ENCODE assay signal across 16 mouse cellular contexts in the genomic region with DNA sequence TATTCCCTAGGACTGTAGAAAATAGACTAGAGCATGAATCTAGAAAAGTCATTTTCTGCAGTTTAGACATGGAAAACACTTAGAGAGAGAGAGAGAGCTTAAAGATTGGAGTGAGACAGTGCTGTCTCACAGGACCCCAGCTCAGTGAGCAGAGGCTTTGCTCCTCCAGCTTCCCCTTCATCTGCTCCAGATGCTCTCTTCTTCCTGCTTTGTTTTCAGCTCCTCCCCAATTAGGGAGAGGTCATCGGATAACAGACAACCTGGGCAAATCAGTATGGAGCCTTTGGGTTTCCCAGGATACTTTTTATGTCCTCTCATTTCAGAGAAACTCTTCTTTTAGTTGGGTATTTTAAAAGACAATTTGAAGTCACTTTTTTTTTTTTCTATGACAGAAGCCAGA.
"Had no signal": no experiment of that assay in that cellular context is flagged by ENCODE, and none has a peak within 500 bp of the region (broad histone marks: within the 10 kb centered on the region; RNA-seq: fewer than 3 reads in every experiment).

No protein-coding gene starts in this region.

- DNase-seq: kidney, postnatal 10 days; kidney, postnatal 4 days; left cerebral cortex, postnatal 4 days; lung, adult 2 months; lung, postnatal 36 days; right cerebral cortex, adult 18-20 months; right cerebral cortex, postnatal 25 days; thymus, postnatal 4 days had no signal

- H3K9me3 ChIP-seq: limb, embryonic 13.5 days; liver, embryonic 15.5 days; midbrain, embryonic 12.5 days; neural tube, embryonic 12.5 days had no signal

- H3K4me1 ChIP-seq: limb, embryonic 13.5 days; liver, embryonic 15.5 days; neural tube, embryonic 12.5 days had no signal

- H3K9ac ChIP-seq: limb, embryonic 13.5 days; liver, embryonic 15.5 days; midbrain, embryonic 12.5 days; neural tube, embryonic 12.5 days had no signal

- H3K27ac ChIP-seq: layer of hippocampus, adult 2 months; limb, embryonic 13.5 days; liver, embryonic 15.5 days; midbrain, embryonic 12.5 days; neural tube, embryonic 12.5 days; stomach, postnatal 0 days had no signal

- H3K36me3 ChIP-seq: limb, embryonic 13.5 days; liver, embryonic 15.5 days; midbrain, embryonic 12.5 days; neural tube, embryonic 12.5 days had no signal

- H3K27me3 ChIP-seq: limb, embryonic 13.5 days; liver, embryonic 15.5 days; midbrain, embryonic 12.5 days; neural tube, embryonic 12.5 days had no signal

- H3K4me3 ChIP-seq: layer of hippocampus, adult 2 months; limb, embryonic 13.5 days; liver, embryonic 15.5 days; midbrain, embryonic 12.5 days; myocyte; neural tube, embryonic 12.5 days had no signal

- H3K4me2 ChIP-seq: limb, embryonic 13.5 days; liver, embryonic 15.5 days; midbrain, embryonic 12.5 days; neural tube, embryonic 12.5 days had no signal

- ATAC-seq: lung, postnatal 0 days had no signal
